Mouse (Mus musculus) embryonic facial prominence, embryonic 12.5 days (tissue): ENCODE data around the gene Camsap2. TPM values are rescaled to one million over a fixed set of nuclear protein-coding genes. Genes with fewer than 3 reads are reported as not detected.
A peak's percentile ranks its signal among the peaks of the same experiment; 100 is the strongest.

Experiments
- ATAC-seq: fragments of 200-750 bp; cut with Nextera tagmentation; 2 replicates; pipeline ENCODE4 v1.8.0; 2017; ENCODE audit not compliant: insufficient number of reproducible peaks, insufficient read depth, low FRiP score, low TSS enrichment
- H3K27ac ChIP-seq: fragments of 300-500 bp; sonication (generic); 2 replicates; pipeline ENCODE4 v1.5.1; 2016; ENCODE audit warnings: mild to moderate bottlenecking
- H3K27me3 ChIP-seq: fragments of 300-500 bp; sonication (generic); 2 replicates; pipeline ENCODE4 v1.6.1; 2016; ENCODE audit warnings: mild to moderate bottlenecking, moderate library complexity
- H3K36me3 ChIP-seq: fragments of 300-500 bp; sonication (generic); 2 replicates; pipeline ENCODE4 v1.6.1; 2016; ENCODE audit warnings: mild to moderate bottlenecking
- H3K4me1 ChIP-seq: fragments of 300-500 bp; sonication (generic); 2 replicates; pipeline ENCODE4 v1.6.1; 2016
- H3K4me2 ChIP-seq: fragments of 300-500 bp; sonication (generic); replicated peaks from 2 replicates; pipeline ENCODE4 v1.6.1; 2016; ENCODE audit warnings: mild to moderate bottlenecking, moderate library complexity
- H3K4me3 ChIP-seq: fragments of 300-500 bp; sonication (generic); 2 replicates; pipeline ENCODE4 v1.5.1; 2016; ENCODE audit warnings: mild to moderate bottlenecking
- H3K9ac ChIP-seq: fragments of 300-500 bp; sonication (generic); 2 replicates; pipeline ENCODE4 v1.6.1; 2016; ENCODE audit warnings: mild to moderate bottlenecking, moderate library complexity
- H3K9me3 ChIP-seq: fragments of 300-500 bp; sonication (generic); 2 replicates; pipeline ENCODE4 v1.6.1; 2016; ENCODE audit warnings: mild to moderate bottlenecking, moderate library complexity
- WGBS: fragments of 180-500 bp; shearing (Covaris S2); methylation state at CpG from one replicate; pipeline ENCODE4 v1.1.7; 2016; 5-methylcytosine and 5-hydroxymethylcytosine counted together
- polyA plus RNA-seq: library from polyadenylated mRNA; unstranded; fragments of >200 nt; fragmentation: Nextera tagmentation; extraction: Ambion mirVana; gene quantifications from 2 replicates; pipeline ENCODE4 v1.2.1, GENCODE M21; 2016

Camsap2 gene
- polyA plus RNA-seq, 1 experiment from 2014 or later: 17.1 TPM

GRCm38 (mm10) chr1:136255174-136255573, 90.7 kb downstream of the Camsap2 start:
- Histone ChIP-seq H3K9ac (no peak overlapping the region), H3K4me1 (peaks cover 14% of the 10 kb centered on the region), H3K9me3 (no peaks in the 10 kb centered on the region), H3K4me2 (no peak overlapping the region), H3K27ac (no peak overlapping the region), H3K27me3 (peaks cover 33% of the 10 kb centered on the region), H3K4me3 (no peak overlapping the region), H3K36me3 (no peaks in the 10 kb centered on the region)
- ATAC-seq: no peak
- 34% methylated on average over 6 of the region's 6 CpGs for WGBS

- 82% methylated on average over 10 of the region's 10 CpGs for WGBS
- no peak for ATAC-seq
- Histone ChIP-seq H3K4me1 (peaks cover 9% of the 10 kb centered on the region), H3K36me3 (no peaks in the 10 kb centered on the region), H3K4me2 (no peak overlapping the region), H3K27ac (no peak overlapping the region), H3K9ac (no peak overlapping the region), H3K4me3 (no peak overlapping the region), H3K9me3 (no peaks in the 10 kb centered on the region), H3K27me3 (peaks cover 28% of the 10 kb centered on the region)
Observed at GRCm38 (mm10) chr1:136254503-136255065, 91.3 kb downstream of the Camsap2 start.

- Histone ChIP-seq H3K27ac (no peak overlapping the region), H3K4me2 (no peak overlapping the region), H3K9ac (no peak overlapping the region), H3K4me3 (no peak overlapping the region), H3K27me3 (peaks cover 16% of the 10 kb centered on the region), H3K4me1 (peaks cover 5% of the 10 kb centered on the region; the same call in 1 of the 2 replicates), H3K36me3 (no peaks in the 10 kb centered on the region), H3K9me3 (no peaks in the 10 kb centered on the region)
- no peak for ATAC-seq
- WGBS: 27% methylated on average over 2 of the region's 2 CpGs
Observed at GRCm38 (mm10) chr1:136253472-136253871, 92.4 kb downstream of the Camsap2 start.

GRCm38 (mm10) chr1:136249662-136250061, 96.2 kb downstream of the Camsap2 start:
- Histone ChIP-seq H3K9me3 (no peaks in the 10 kb centered on the region), H3K4me2 (no peak overlapping the region), H3K27ac (no peak overlapping the region), H3K9ac (no peak overlapping the region), H3K4me3 (no peak overlapping the region), H3K27me3 (no peaks in the 10 kb centered on the region), H3K36me3 (no peaks in the 10 kb centered on the region), H3K4me1 (no peaks in the 10 kb centered on the region)
- ATAC-seq: no peak
- WGBS: 59% methylated on average over 5 of the region's 5 CpGs

GRCm38 (mm10) chr1:136247393-136247792, 98.5 kb downstream of the Camsap2 start:
- 81% methylated on average over 5 of the region's 5 CpGs for WGBS
- Histone ChIP-seq H3K9ac (no peak overlapping the region; the same call in 1 of the 2 replicates), H3K4me1 (no peaks in the 10 kb centered on the region), H3K9me3 (no peaks in the 10 kb centered on the region), H3K4me3 (no peak overlapping the region), H3K36me3 (no peaks in the 10 kb centered on the region), H3K4me2 (no peak overlapping the region), H3K27ac (no peak overlapping the region), H3K27me3 (no peaks in the 10 kb centered on the region)
- no peak for ATAC-seq

- Histone ChIP-seq H3K4me3 (no peak overlapping the region), H3K4me2 (no peak overlapping the region), H3K27me3 (no peaks in the 10 kb centered on the region), H3K9ac (no peak overlapping the region), H3K27ac (no peak overlapping the region), H3K36me3 (no peaks in the 10 kb centered on the region), H3K4me1 (no peaks in the 10 kb centered on the region), H3K9me3 (no peaks in the 10 kb centered on the region; the same call in 1 of the 2 replicates)
- no peak for ATAC-seq
- 91% methylated on average over 4 of the region's 5 CpGs for WGBS
Observed at GRCm38 (mm10) chr1:136244469-136244868, 101.4 kb downstream of the Camsap2 start.

GRCm38 (mm10) chr1:136241801-136242200, 104.1 kb downstream of the Camsap2 start:
- Histone ChIP-seq H3K9ac (no peak overlapping the region), H3K36me3 (no peaks in the 10 kb centered on the region), H3K4me3 (no peak overlapping the region), H3K4me1 (no peaks in the 10 kb centered on the region), H3K27me3 (no peaks in the 10 kb centered on the region), H3K4me2 (no peak overlapping the region), H3K27ac (no peak overlapping the region), H3K9me3 (no peaks in the 10 kb centered on the region; the same call in 1 of the 2 replicates)
- ATAC-seq: no peak
- 89% methylated on average over 7 of the region's 7 CpGs for WGBS

- no peak overlapping the region for H3K4me3 ChIP-seq
- WGBS: 90% methylated on average over 4 of the region's 4 CpGs
- H3K27me3 ChIP-seq: no peaks in the 10 kb centered on the region
- H3K36me3 ChIP-seq: no peaks in the 10 kb centered on the region
- no peaks in the 10 kb centered on the region; the same call in 1 of the 2 replicates for H3K9me3 ChIP-seq
- ATAC-seq: no peak
- H3K27ac ChIP-seq: no peak overlapping the region
- no peak overlapping the region for H3K9ac ChIP-seq
- H3K4me2 ChIP-seq: no peak overlapping the region
- H3K4me1 ChIP-seq: no peaks in the 10 kb centered on the region
Observed at GRCm38 (mm10) chr1:136238495-136238894, 107.4 kb downstream of the Camsap2 start.

- Histone ChIP-seq H3K4me2 (peak overlapping the region; percentile 81), H3K9me3 (no peaks in the 10 kb centered on the region), H3K4me3 (peak overlapping the region; percentile 68), H3K4me1 (peaks cover 22% of the 10 kb centered on the region), H3K27me3 (no peaks in the 10 kb centered on the region), H3K36me3 (no peaks in the 10 kb centered on the region), H3K27ac (peak overlapping the region; percentile 80), H3K9ac (peak overlapping the region; percentile 67)
- no peak for ATAC-seq
- 3% methylated on average over 9 of the region's 9 CpGs for WGBS
Observed at GRCm38 (mm10) chr1:136234595-136235092, 111.3 kb downstream of the Camsap2 start.

GRCm38 (mm10) chr1:136233892-136234594, 111.9 kb downstream of the Camsap2 start, which contains the start of gene Inava:
Inava (minus strand) TSS chr1:136234264.
- Histone ChIP-seq H3K4me3 (peak within 1 kb of the TSS; percentile 68), H3K9ac (peak within 1 kb of the TSS; percentile 67), H3K27me3 (no peaks in the 10 kb centered on the region), H3K27ac (peak within 1 kb of the TSS; percentile 80), H3K9me3 (no peaks in the 10 kb centered on the region), H3K4me1 (peaks cover 28% of the 10 kb centered on the region), H3K4me2 (peak within 1 kb of the TSS; percentile 81), H3K36me3 (no peaks in the 10 kb centered on the region)
- 2% methylated on average over 39 of the region's 51 CpGs for WGBS
- peak; percentile 78 for ATAC-seq

- WGBS: under 1% methylated on average over 23 of the region's 23 CpGs
- H3K4me2 ChIP-seq: peak overlapping the region; percentile 81
- H3K36me3 ChIP-seq: no peaks in the 10 kb centered on the region
- no peaks in the 10 kb centered on the region for H3K9me3 ChIP-seq
- peak overlapping the region; percentile 80 for H3K27ac ChIP-seq
- ATAC-seq: no peak
- H3K4me3 ChIP-seq: peak overlapping the region; percentile 68
- H3K4me1 ChIP-seq: peaks cover 37% of the 10 kb centered on the region
- H3K27me3 ChIP-seq: no peaks in the 10 kb centered on the region
- peak overlapping the region; percentile 67 for H3K9ac ChIP-seq
Observed at GRCm38 (mm10) chr1:136232986-136233790, 112.7 kb downstream of the Camsap2 start.
